Mouse (Mus musculus) lung, postnatal 25 days (tissue): ENCODE measurements around the gene Dnlz.

Experiments used
- DNase-seq: peaks from one replicate; pipeline ENCODE4 v3.0.0; 2022; ENCODE audit warnings: low spot score

The Dnlz gene

DNA sequence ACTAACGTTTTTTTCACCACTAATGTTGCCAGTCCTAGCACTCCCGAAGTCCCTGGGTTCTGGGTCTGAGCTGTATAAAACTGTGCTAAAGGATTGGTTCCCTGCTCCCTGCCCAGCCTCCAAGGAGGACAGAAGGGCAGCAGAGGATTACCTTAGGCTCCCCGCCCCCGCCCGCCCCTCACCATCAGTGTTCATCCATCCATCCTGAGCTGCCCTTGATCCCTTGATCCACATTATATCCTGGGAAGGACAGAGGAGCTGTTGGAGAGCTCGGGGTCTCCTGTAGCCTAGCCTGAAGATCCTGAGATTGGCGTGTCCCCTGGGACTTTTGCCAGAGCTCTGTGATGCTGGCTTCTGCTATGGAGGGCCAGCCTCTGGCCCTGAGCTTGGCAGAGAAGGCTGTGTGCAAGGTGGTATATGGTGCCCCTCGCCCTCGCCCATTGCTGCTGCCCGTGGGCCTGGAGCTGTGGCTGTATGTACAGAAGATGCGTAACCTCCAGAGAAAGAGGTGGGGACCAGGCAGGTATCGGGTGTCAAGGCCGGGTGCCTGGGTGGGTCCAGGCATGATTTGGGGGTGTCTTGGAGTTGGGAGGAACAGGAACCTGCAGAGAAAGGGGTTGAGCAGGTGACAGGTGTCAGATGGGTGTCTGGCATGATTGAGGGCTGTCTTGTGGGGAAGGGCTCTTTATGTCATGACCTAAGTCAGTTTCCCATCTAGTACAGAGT, 32.2 kb downstream of the Dnlz start:
- no peak for DNase-seq

DNA sequence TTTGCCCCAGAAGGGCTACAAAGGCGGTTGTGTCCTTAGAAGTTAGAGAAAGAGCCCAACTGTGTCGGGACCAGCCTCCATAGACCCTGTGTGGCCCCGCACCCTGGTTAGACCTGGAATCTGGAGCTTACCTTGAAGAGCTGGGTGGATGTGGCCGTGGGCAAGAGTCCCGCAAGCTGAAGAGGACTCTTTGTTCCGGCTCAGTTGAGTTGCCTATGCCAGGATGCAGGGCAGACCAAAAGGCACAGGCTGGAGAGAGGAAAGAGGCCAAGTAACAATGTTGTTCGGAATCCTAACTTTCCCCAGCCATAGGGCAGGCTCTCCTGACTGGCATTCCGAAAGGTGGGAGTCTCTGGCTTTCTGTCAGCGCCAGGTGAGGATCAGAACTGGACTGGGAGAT, 32.8 kb downstream of the Dnlz start:
- DNase-seq, result no peak

DNA sequence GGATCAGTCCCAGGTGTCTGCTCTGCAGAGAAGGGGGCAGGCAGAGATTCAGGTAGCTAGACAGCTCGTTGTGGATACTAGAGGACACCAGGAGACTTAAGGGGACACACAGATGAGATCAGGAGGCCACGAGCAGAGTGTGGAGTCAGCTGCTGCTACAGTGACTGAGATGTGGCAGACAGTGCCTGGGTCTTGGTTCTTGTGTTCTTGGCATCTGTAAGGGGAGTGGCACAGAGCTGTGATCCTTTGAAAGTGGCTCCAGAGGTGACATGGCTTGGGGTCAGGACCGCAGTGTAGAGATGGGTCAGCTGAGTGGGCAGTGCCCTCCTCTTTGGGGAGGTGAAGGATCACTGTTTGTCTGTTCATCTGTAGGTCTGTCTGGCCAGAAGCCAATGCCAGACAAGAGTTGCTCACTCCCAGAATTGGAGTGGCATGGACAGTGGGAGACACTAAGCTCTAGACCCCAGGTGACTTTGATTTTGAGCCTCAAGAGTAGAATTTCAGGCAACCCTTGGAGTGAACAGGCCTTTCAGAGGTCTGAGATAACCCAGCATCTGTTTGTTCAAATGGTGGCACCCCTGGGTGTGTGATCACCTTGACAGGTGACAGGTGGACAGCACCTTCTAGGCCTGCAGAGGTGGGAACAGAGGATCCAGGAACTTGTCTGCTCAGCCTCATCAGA, 33.8 kb downstream of the Dnlz start:
- DNase-seq, result no peak

DNA sequence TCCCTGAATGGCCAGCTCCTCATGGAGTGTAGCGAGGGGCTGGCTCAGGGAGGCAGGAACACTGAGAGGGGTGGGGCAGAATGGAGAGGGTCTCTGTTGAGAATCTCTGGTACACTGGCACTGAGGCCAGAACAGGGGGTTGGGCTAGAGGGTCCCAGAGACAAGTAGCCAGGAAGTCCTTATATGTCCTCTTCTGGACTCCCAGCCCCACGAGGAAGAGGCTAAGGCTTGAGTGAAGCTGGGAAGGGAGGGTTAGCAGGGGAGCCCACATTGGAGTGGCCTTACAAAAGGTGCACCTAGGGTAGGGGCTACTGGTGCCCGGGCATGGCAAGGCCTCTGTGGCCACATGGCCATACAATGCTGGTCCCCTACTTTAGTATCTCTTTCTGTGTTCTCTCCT, 34.5 kb downstream of the Dnlz start:
- DNase-seq, result no peak

DNA sequence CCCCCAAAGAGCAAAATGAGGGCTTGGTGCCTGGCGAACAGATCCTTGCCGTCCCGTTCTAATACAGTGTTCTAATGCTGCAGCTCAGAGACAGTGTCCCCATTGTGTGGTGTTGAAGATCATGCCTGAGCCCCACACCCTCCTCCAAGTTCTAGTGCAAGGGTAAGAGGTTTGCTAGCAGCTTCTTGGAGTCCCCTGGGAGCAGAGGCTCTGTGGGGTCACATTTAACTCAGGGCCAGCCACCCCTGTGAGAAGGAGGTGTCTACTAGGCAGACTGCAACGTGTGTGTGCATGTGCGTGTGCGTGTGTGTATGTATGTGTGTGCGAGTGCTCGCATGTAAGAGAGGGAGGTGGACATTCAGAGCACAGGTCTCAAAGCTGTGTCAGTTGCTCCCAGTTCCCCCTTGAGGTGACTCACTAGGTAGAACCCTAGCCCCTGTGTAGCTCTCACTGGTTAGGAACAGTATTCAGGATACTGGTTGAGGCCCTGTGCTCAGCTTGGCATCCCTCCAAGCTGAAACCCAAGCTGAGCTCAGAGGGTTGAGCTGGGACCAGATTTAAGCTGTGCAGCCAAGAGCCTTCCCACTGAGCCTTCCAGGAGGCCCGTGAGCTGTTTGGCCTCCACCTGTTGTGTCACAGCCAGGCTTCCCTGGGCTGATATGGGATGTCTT, 35.2 kb downstream of the Dnlz start:
- no peak for DNase-seq

DNA sequence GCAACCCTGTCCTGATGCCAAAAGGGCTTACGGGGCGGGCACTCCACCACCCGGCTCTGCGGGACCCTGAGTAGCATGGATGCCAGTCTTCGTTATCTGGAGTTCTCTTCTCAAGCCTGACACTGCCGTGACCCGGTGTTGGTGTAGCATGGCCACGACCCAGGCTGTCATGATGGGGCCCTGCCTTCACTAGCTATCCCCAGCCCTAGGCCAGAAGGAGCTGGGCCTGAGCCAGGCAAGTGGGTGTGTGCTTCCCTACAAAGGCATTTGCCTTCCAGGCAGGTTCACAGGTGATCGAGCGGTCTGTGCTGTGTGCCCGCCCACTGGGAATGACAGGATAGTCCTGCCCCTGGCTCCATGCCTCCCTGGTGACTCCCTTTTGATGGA, 36.0 kb downstream of the Dnlz start:
- peak; percentile 44 for DNase-seq

DNA sequence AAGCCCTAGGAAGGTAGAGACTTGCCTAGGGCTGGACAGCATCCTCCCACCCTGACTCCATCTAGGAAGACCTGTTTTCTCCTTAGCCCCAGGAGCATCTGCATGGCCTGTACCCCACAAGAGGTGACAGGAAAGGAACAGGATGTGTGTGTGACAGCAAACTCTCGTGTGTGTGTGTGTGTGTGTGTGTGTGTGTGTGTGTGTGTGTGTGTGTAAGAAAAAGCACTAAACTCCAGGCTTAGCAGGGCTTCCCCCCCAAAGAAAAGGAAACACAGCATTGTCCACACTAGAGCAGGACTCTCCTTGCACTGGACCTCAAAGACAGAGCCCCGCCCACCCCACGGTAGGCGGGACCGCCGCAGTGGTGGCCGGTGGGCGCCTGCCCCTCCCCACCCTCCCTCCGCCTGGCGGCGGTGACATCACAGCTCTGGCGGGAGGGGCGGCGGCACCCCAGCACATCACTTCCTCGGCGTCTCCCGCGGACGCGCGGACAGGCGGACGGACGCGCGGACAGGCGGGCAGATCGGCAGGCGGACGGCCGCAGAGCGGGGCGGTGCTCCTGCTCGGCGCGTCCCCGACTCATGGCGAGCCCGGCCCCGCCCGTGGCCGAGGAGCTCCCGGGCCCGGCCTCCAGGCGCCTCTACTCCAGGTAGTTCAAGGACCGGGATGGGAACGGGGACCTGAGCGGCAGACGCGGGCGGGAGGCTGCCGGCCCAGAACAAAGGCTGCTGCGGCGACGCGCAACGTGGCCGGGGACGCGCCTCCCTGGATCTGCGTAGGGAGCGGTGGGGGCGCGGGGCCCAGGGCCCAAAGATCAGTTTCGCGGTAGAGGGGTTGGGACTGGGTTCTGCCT, 36.6 kb downstream of the Dnlz start, which contains the start of gene Gpsm1:
TSS of gene Gpsm1 (plus strand) at position 444 of the 853 bp plus-strand sequence.
- DNase-seq, result peak; percentile 82

DNA sequence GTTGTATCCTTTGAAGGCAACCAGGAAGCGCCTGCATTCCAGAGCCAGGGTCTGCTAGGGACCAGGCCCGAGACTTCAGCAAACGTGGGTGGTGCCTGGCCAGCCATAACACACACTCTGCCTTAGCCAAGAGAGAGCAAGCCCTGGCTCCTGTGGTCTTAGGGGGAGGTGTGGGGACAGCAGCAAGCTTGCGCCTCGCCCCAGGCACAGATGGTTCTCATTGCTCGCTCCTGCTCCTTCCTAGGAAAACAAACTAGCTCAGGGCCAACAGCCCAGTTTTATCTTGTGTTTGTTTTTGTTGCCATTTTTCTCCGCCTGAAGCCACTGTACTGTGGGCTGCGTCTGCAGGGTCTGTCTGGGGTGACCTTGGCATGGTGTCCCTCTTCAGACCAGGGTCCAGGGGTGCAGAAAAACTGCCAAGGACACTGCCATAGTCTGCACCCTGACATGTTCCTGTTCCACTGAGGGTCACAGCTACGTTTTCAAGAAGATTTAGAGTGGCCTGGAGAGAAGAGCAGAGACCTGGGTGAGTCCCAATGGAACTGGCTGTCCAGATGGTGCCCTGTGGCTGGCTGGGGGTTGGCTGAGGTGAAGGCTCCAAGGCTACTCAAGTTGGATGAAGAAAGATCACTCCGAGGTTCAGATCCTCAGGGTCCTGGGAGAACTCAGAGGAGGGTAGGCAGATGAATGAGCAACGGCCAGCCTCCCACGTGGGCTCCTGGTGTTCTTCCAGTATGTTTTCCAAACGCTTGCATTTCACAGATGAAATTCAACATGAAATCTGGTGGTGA, 37.4 kb downstream of the Dnlz start:
- peak; percentile 76 for DNase-seq

DNA sequence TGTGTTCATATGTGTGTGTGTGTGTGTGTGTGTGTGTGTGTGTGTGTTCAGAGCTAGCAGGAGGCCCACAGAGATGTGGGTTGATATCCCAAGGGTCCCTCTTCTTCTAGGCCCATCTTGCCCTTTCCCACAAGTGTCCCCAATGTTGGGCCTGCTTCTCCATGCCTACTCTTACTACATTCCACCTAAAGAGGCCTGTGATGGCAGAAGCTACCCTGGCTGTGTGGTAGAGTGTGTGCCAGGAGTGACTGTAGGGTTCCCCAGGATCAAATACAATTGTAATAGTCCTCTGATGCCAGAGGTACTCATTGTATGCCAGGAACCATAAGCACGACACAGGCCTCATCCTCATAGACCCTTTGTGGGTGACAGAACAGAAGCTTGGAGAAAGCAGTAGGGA, 38.5 kb downstream of the Dnlz start:
- no peak for DNase-seq

DNA sequence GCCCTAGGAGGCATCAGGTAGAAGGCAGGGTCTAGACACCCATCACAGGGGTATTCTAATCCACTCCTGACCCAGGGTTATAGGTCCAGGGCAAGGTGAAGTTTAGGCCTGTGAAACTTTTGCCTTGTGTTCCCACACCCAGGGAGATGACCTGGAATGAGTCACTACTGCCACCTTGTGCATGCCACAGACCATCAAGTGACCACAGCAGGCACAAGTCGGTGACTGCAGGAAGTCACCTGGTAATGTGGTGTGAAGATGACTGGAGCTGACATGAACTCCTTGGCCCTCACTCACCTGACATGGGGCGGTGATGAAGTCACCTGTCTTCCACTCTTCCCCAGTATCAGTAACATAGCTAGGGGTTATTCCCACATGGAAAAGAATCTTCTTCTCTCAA, 39.1 kb downstream of the Dnlz start:
- DNase-seq, result no peak

DNA sequence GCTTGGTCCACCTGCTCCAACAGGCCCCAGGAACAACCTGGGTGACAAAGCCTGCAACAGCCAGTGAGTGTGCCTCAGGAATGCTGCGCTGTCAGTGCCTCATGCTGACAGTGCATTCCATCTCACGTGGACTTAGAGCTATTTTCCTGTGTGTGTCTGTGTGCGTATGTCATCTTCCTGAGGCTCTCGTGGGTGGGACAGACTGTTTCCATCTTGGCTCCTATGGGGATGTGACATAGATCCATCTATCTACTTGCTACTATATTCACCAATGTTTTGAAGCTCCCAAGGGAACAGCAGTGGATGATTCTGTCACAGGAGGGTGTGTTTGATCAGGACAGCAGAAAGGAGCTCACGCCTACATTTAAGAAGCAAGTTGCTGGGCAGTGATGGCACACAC, 40.0 kb downstream of the Dnlz start:
- no peak for DNase-seq

DNA sequence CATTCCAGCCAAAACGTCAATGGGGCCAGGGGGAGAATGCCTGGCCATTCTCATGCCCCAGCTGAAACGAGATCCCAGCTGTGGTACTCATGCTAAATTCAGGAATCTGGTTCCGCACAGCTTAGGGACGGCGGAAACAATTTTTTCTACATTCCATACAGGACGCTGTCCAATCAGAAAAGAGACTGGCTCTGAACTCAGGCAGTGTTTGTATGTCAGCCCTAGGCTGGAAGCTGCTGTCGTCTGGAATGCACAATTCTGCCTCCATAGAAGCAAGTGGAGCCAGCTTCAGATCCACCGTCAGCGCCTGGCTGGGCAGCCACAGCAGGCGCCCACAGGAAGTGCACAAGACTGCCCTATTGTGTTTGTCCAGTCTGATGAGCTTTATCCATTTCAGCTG, 42.2 kb downstream of the Dnlz start:
- DNase-seq, result peak; percentile 44

DNA sequence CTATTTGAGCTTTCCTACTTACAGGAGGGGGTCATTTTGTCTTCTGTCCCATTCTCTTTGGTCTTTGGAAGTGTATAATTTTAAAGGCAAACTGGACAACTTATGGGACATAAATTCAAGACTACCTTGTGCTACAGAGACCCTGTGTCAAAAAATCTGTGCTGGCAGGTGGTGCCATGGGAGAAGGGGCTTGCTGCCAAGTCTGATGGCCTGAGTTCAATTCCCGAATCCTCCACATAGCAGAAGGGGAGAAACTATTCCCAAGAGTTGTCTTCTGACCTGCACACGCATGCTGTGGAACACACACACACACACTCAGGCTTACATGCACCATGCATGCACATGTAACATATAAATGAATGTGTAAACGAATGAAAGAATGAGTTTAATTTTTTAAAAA, 45.2 kb downstream of the Dnlz start:
- DNase-seq, result no peak

DNA sequence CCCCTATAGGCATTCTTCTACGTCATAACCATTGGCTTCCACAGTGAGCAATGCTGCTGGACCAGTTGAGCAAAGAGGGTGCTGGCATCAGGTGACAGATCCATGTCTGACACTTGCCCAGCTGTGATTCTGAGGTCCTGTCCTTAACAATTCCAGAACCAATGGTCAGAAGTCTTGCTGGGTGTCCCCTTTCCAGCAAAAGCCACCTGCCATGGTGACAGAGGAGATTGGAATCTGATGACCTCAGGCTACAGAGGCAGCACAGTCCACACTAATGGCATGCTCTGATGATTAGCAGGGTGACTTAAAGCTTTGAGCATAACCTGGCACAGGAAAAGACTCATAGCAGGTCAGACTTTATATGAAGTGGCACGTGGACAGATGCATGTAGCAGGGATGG, 46.4 kb downstream of the Dnlz start:
- DNase-seq, result no peak

DNA sequence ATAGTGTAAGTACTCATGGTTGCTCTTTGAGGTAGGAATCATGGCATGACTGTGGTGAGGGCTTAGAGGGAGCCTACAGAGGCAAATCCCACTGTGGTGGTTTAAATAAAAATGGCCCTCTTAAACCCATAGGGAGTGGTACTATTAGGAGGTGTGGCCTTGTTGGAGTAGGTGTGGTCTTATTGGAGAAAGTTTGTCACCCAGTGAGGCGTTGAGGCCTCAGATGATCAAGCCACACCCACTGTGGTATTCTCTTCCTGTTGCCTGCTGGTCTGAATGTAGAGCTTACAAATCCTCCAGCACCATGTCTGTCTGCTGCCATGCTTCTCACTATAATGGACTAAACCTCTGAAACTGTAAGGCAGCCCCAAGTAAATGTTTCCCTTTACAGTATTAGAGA, 47.2 kb downstream of the Dnlz start:
- no peak for DNase-seq

DNA sequence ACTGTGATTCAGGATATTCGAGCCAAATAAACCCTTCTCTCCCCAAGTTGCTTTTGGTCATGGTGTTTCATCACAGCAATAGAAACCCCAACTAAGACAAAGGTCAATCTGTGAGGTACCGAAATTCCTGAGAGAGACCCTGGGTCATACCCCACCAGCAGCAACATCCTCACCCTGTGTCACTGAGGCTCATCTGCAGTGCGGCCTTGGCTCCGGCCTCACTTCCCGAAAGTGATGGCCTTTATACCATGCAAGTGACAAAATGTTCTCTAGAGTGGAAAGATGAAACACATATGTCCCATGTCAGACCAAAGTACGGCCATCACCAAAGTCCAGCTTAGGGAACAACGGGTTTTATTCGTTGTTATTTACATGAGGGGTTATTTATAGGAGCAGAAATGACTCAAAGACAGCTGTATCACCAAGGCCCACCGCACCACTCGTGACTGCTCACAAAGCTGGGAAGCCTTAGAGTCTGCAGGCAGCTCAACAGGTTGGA, 49.9 kb downstream of the Dnlz start:
- no peak for DNase-seq

DNA sequence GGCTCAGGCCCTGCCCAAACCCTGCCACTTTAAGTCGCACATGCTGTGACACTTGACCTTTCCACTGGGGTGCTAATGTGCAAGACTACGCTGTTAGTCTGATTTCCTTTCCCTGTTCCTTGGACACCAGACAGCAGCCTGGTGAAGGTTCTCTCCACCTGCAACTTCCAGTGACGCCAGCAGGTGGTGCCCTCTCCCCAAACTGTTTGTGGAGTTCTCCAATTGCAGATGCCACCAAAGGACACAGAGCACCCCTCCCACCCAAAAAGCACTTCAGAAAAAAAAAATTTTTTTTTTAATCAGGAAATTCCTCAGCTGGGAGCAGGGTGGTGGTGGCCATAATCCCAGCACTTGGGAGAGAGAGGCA, 51.1 kb downstream of the Dnlz start:
- DNase-seq, result peak; percentile 91

DNA sequence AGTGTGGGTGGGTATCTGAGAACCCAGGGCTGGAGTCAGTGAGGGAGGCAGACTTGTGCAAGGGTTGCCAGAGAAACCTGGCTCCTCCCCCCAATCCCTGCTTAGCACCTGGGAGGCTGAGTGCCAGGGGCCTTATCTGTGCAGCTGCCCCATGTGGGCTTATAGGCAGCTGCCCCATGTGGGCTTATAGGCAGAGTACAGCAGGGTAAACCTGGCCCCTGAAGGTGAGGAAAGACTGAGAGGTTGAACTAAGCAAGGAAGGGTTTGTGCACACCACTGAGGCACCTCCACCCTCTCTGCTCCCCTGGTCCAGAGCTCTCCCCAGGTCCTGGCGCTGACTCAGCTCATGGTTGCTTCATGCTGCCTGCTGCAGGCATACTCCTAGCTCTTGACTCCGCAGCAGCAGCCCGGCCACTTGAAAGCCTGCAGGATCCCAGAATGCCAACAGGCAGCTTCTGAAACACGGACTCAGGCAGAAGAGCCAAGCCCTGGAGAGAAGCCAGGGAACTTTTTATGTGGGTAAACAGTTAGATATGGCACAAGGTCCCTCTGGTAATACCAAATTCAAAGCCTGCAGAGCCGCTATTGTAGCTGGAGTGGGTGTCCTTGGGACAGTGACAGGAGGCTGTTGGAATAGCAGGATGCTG, 51.6 kb downstream of the Dnlz start:
- no peak for DNase-seq

DNA sequence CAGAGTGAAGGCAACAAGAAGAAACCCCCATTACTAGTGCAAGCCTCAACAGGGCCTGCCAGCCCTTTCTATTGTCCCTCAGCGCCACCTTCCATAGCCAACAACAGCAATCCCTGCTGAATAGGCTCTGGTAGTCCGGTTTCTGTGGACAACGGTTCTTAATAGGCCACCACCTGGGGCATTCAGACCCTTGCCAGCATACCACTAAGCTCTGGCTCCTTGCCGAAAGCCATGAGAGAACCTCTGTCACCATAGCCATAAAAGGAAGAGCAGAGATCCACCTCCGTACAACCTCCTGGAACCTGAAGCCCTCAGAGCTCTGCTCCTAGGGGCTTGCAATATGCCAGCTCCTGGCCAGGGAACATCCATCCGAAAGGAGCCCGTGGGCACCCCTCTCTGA, 52.6 kb downstream of the Dnlz start:
- no peak for DNase-seq

DNA sequence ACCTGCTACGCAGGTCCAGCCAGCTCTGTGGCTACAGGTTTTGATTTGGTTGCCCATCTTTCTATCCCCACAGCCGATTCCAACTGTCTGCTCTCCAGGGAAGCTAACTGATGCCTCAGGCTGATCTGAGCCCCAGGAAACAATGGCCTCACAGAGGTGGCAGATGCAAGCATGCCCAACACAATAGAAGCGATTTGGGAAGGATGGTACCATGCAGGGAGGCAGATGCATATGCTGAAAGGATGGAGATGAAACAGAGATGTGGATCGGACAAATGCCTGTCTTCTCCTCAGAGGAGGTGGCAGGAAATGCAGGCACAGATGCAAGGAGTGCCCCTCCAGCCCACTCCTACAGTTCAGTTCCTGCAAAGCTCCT, 53.1 kb downstream of the Dnlz start:
- no peak for DNase-seq
